Mouse (Mus musculus) naive thymus-derived CD4-positive, alpha-beta T cell, adult 2 months (primary cell): Measurements from ENCODE around the gene Shc4.

ENCODE experiments used
- DNase-seq: peaks from one replicate; pipeline ENCODE4 v3.0.0-alpha.2; 2011; ENCODE audit warnings: low read depth

Shc4 gene

DNA sequence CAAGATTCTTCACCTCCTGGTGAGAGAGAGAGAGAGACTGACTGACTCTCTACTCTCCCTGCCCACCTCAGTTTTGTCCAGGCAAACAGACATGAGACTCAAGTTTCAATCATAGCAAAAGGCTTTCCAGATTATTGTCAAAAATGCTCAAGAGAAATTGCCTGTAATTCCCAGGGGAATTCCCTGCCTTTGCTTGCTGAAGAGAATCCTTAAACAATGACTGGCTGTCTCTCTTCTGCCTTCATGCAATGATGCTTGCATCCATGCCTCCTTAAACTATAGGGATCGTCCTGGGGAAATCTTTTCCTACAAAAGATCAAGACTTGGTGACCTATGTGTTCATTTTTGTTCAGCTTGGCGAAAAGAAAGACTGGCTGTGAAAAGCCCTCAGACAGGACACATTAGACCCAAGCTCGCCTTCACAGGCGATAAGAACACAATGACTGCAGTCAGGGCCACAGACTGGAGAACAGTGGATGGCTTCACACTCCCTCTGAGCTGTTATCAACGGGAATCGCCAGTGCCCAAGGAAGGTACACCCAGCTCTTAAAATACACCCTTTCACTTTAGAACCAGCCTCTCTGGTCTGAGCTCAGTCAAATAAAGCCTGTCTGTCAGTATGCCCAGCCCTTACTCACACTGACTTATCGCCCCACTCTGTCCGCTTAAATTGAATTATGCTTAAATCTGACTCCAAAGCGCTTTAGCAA is 38.4 kb downstream of the Shc4 start:
- DNase-seq: no peak

DNA sequence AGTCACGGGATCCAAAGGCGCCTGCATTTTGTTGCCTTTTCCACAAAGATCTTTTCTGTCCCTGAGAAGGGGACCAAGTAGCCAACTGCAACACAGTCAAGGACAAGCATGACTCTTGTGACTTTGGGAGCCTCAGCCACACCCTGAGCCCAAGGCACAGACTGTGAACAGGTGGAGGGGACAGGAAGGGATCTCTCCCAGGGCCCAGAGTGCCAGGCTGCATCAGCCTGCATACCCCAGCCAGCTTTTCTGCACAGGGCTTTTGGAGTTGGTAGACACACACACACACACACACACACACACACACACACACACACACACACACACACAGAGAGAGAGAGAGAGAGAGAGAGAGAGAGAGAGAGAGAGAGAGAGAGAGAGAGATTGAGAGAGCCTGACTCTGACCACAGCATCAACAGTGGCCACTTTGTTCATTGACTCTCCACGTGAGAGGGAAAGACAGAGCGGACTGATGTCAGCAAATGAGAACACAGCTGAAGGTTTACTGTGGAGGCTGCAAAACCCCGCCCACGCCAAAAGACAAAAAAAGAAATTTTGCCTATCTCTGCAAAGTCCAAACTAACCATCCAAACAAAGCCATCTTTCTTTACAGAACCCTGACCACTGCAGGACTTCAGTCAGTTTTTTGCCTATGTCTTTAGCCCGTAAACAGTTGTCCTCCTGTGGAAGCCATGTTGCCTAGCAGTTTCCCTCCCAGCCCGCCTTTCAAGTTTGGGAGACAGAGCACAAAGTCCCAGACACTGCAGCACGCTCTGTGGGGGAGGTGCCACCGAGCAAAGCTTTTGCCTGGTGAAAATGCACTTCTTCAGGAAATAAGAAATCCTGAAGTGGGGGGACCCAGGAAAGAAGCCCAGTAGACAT is 39.1 kb downstream of the Shc4 start:
- no peak for DNase-seq

DNA sequence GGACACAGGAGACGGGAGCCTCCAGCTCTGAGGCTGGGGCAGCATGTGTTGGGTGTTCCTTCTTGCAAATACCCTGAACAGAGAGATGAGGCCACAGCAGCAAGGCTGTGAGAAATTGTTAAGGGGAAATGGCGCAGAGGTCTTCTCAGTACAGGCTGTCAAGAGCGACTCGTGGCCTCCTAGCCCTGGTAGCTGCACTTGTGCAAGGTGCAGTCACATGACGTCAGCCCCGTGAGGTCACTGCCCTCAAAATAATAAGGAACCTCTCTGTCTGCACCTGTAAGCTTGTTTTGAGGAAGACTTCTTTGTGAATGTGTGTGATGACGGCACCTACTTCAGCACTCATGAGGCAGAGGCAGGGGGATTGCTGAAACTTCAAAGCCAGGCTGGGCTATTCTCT is 40.1 kb downstream of the Shc4 start:
- DNase-seq: no peak

DNA sequence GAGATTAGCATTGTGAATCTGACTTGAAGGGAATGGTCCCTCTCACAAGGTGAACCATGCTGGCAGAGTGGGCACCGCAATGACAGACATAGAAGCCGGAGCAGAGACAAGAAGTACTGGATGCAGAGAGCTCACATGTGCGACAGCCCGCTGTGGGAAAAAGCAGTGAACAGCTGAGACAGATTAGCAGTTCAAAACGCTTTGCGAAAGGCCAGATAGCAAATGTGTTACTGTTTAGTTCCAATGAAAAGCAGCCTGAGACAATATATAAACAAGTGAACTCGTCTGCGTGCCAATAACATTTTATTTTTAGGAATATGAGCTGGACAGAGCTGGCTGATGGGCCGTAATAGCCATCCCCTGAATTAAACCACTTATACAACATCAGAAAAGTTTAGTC is 42.1 kb downstream of the Shc4 start:
- no peak for DNase-seq

DNA sequence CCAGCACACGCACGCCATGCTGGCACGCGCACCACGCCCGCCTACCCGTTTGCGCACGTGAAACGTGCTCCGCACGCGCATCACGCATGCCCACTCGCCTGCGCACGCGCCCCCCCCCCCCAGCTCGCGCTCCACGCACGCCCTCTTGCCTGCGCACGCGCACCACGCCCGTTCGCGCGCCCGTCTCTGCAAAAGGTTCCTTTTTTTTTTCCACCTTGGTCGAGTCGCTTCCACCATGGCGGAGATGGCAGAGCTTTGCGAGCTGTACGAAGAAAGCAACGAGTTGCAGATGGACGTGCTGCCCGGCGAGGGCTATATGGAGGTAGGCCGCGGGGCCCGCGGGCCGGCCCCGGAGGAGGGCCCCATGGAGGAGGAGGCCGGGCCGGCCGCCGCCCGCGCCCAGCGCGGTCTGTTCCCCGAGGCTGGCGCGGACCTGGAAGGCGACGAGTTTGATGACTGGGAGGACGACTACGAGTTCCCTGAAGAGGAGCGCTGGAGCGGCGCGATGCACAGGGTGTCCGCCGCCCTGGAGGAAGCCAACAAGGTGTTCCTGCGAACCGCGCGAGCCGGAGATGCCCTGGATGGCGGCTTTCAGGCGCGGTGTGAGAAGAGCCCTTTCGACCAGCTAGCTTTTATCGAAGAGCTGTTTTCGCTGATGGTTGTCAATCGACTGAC is 50.9 kb downstream of the Shc4 start, which contains the start of gene Eid1:
Gene Eid1 (plus strand): TSS at position 139 of the 675 bp plus-strand sequence.
- DNase-seq: peak; percentile 91

DNA sequence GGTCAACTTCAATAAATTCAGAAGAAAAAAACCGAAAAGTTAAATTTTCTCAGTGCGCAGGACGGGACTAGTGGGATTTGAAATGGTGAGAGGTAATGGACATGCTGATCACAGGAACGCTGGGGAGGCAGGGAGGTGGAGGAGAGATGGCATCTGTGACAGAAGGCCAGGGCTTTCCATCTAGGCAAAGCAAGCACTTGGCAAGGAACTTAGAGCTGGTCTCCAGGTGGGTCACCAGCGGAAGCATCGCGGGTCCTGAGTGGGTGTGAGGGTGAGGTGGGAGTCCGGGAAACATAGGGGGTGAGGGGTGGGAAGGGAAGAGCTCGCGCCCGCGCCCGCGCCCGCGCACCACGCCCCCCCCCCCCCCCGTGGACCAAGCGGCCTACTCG is 51.4 kb downstream of the Shc4 start:
- DNase-seq: no peak

DNA sequence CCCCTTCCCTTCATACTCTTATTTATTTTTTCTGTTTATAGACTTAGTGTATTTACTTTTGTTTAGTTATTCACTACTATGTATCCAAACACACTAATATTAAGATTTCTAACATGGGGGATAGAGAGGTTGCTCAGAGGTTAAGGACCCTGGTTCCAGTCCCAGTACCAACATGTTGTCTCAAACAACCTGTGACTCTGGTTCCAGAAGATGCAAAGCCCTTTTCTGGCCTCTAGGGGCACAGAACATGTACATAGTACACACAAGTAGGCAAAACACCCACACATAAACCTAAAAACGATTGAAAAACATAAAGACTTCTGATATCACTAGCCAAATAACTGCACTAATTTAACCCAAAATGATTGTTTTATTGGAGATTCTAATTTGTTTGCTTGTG is 53.1 kb downstream of the Shc4 start:
- peak; percentile 63 for DNase-seq

DNA sequence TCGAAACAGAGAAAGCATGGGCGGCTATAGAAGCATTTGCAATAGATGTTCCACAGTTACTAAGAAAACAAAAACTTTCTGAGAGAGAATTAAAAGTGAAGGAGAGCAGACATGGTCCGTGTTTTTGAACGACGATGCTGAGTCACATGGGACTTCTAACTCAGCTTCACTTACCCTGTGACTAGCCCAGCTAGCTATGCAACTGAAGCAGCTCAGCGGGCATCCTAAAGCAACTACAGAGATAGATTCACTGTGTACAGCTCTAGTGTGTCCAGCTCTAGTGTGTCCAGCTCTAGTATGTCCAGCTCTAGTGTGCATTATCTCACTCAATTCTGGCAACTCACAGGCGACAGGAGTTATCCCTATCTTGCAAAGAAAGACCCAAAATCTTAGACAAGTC is 56.2 kb downstream of the Shc4 start:
- DNase-seq: no peak

DNA sequence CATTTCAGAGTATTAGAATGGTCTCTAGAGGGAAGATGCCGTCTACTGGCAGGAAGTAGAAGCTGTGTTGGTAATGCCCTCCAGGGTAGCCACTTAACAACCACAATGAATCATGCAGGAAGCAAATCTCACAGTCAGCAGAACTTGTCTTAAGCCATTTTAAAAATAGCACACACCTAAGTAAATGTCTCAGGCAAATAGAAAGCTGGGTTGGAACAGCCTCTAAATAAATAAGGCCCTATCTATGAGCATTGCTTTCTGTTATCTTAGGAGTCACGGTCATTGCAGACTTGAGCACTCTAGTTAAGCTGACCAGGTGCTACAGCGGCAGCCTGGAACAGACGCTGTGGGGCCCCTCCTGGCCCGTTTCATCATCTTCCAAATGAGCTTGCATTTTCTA is 56.8 kb downstream of the Shc4 start:
- DNase-seq: peak; percentile 39

DNA sequence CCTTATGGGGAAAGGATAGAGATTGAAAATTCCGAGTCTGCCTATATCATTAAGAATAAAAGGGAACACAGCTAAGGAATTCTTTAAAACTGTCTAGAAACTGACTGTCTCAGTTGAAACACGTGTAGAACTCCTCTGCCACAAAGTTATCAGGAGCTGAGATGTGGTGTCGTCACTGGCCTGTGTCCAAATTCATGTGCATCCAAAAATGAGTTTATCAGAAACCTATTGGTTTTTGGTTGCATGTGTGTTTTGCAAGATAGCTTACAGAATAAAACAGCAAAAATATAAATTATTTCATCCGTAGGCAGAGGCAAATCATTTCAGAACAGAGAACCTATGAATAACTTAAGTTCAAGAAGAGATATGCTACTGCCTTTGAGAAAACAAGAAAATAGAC is 57.3 kb downstream of the Shc4 start:
- DNase-seq: no peak

DNA sequence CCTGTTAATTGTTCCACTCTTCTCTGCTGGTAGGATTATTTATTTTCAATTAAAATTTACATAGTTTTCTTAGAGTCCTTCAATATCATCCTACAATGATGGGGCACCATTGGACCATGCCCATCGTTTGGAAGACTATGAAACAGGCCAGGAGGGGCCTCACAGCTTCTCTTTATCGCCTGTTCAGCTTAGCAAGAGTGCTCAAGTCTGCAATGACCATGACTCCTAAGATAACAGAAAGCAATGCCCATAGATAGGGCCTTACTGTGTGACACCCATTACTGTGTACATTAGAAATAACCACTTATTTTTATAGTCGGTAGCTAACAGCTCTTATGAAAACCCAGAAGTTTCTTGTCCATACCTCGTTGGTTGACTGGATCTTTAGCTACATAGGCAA is 58.0 kb downstream of the Shc4 start:
- no peak for DNase-seq

DNA sequence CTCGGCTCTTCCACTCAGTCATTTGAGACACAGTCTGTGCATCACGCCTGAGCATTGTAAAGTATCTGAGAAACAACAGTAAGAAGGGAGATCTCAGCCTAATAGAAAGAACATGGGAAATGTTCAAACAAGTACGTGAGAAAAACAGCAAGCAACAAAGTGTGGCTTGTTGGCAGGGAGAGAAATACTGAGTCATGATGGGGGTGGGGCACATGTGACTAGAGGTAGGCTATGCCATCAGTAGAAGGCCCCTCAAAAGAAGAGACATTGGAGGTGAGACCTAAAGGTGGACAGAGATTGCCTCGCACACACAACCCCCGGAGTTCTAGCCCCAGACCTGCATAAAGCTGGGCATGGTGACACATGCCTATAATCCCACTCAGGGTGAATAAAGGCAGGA is 58.7 kb downstream of the Shc4 start:
- DNase-seq: no peak

DNA sequence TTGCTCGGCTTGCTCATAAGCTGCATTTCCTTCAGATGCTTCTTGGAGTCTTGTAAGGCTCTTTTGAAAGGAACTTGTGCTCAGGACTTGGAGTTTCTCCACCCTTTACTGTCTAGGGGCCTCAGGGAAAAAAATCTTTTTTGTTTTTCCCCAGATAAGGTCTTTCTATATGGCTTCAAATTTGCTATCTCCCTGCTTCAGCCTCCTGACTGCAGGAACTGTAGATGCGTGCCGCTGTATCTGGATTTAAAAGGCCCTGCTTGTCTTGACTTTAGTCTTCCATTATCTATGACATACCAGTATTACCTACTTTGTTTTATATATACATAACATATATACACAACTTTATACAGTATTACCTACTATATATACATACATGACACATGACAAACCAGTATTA is 61.4 kb downstream of the Shc4 start:
- DNase-seq: no peak

DNA sequence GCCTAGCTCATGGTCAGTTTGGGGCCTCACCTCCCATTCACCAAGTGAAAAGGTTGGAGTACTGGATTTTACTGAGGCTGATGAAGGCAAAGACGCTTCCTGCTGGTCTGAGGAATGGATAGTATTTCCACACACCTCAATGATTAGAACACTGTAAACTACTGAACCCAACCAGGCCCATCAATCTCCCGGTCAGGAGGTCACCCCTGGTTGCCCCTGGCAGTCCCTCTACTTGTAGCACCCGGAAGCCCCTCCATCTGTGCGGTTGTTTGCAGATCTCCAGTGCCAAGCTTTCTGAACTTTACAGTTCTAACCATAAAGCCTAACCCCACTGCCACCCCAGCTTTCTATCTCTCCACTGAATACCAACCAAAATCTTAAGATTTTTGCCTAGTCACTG is 62.8 kb downstream of the Shc4 start:
- no peak for DNase-seq

DNA sequence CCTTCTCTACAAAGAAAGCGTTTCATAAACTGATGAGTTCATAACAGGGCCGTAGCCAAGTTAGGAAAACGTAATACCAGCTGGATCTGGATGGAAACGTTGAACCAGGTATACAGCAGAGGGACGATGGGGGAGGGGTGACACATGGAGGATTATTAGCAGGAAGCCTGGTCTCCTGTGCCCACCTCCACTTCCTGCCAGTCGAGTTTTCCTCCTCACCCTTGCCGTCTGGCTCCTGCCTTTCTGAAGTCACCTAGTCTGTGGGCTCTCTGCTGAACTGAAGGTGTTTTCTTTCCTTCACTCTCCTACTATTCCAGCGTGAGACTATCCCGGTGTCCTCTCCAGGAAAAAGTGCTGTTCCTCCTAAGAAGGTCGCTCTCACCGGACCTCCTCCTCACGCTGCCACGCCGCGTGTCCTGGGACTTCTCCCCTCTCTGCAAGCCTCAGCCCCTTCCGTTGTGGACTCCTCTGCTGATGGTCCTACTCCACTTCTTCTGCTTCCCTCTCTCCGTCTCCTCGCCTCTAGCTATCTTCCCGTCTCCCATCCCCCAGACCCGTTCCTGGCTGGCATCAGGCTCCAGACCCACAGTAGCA is 63.3 kb downstream of the Shc4 start:
- no peak for DNase-seq

DNA sequence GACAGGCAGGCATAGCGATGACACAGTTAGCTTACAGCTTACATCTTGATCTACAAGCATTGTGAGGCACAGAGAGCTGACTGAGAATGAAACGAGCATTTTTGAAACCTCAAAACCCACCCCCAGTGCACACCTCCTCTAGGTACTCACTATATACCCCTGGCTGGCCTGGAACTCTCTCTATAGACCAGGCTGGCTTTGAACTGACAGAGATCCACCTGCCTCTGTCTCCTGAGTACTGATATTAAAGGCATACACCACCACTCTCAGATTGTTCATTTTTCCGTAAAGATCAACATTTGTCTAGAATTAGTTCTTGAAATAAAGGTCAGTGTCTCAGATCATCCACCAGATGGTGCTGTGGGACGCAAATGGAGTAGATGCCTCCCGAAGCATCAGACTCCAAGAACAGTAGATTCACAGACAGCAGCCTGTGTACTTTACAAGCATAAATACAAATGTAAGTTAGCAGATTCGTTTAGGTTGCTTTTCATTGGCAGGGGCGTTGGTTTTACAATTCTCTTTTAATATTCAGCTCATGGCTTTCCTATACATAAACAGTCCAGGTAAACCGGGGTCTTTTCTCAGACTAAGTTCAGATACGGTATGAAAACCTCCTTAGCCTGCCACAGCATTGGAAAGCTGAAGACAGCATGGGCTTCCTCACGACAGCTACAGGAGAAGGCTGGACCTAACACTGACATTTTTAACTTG is 64.0 kb downstream of the Shc4 start:
- peak; percentile 84 for DNase-seq

DNA sequence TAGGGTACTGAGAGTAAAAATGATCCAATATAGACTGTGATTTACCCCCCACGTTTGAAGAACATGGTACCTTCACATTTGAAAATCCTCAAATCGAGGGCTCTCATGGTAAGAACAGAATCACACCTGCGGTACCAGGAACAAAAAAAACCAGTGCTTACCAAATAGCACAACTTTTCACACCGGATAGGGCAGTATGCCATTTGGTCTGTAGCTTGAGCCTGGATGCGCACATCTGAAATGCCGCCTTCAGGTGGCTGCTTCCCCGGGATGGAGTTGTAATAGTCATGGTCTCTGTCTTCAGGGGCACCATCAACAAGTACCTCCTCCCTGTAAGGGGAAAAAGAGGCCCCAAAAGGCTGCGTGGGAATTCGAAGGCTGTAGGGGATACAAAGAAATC is 68.6 kb downstream of the Shc4 start:
- no peak for DNase-seq

DNA sequence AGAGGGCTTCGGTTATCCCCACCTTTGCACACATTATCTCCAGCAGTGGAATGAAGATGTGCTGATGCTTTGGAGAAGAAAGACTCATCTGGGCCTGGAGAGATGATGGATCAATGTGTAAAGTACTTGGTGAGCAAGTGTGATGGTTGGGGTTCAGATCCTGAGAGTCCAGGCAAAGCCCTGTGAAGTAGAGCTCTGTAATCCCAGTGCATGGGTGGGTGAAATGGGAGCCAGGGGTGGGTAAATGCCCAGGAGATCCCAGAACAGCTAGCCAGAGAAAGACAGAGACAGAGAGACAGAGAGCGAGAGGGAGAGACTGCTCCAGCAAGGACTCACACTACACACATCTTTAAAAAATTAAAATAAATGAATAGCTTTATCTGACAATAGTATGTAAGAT is 70.7 kb downstream of the Shc4 start:
- DNase-seq: no peak

DNA sequence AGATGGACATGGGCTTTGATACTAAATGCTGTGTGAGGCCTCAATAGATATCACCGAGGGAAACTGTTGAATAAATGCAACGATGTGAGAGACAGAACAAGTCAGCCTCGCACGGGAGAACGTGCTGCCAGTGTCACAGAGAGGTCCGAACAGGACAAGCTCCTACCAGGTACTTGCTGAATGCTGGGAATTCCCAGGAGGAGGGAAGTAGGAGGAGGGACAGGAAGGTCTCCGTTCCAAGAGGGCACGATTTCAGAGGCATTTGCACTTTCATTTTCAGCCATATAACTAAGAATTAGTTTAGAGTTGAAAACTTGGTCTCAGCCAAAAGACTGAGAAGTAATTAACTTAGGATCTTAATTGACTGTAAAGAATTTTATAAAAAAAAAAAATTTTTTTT is 72.4 kb downstream of the Shc4 start:
- no peak for DNase-seq

DNA sequence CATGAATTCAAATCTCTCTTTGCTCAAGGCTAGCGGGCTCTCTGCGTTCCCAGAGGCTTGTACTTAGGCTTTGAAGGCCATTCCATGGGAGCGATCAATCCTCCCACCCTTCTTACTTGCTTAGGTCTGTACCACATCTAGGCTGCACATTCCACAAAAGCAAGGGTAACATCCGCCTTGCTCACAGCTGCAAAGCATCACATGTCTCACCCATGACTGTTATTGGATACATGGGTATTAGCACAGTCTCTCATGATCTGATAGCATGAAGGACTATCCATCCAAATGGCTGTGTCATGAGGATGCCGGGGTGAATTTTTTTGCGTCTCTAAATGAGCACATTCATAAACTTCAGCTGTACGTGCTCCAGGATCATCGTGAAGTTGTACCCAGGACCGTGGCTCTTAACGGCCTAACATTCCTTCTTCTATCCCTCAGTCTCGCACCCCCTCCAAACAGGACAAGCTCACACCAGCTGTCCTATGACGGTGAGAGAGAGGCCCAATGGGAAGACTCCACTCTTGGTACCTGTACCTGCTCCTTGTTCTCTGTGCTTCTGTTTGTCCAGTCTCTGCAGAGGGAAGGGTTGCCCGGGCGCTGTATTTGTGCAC is 73.1 kb downstream of the Shc4 start:
- no peak for DNase-seq

DNA sequence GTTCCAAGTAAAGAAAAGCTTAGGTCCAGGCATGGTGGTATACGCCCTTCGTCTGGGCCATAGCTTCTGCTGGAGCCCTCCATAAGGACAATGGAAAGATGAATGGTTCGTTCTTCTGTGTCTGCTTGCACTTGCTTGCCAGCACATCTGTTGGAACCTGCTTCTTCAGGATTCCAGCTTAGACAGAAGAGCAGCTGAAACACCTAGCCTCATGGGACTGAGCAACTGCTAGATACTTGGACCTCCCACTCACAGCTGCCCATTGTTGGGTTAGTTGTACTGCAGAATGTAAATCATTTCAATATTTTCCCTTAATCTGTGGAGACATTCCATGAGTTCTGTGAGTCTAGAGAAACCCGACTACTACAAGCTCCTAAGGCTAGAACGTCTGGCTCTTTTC is 73.9 kb downstream of the Shc4 start:
- DNase-seq: no peak

DNA sequence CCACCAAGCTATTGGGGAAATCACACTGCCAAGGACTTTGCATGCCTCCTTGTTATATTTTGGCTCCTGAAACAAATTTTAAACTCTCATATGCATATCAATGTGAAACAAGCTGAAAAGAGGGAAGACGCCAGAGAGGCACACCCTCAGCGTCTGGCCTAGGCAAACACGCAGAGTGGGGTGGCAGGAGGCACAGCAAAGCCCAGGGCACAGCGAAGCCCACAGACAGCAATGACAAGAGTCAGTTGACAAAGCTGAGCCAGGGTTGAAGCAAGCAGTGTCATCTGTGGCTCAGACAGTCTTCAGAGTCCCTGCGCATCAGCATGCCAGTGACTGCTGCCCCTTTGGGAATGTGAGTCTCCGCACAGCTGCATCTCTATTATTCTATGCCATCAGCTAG is 79.0 kb downstream of the Shc4 start:
- no peak for DNase-seq
